Mouse (Mus musculus) left cerebral cortex, postnatal 36 days (tissue): Measurements from ENCODE around the gene Mmaa. TPM values are rescaled to one million over a fixed set of nuclear protein-coding genes. Genes with fewer than 3 reads are reported as not detected.

Source experiments
- DNase-seq, 2 experiments: peaks; one replicate each; pipeline ENCODE4 v3.0.0; 2021 to 2022; ENCODE audit warnings: low spot score in 2 of 2, mixed read lengths in 1 of 2
- intact Hi-C: fragments of 180-260 bp; cut with DNase I; formaldehyde crosslinking; loops from one replicate; pipeline ENCODE4 v1.15.1; 2025
- total RNA-seq, 2 experiments: library from RNA; stranded (reverse); gene quantifications; 2 replicates each; pipeline ENCODE4 v1.2.3; 2021

Gene Mmaa
- total RNA-seq, 2 experiments from 2014 or later, result 21.5 to 31.9 TPM

- DNase-seq, result no peak
- intact Hi-C loops, result loop anchor here (5.0 kb wide), 2 partner anchors 265 to 470 kb away; partner anchors contain the start of genes Lsm6 and Zfp827
Measured at GRCm38 (mm10) chr8:79292712-79293264, 1.9 kb downstream of the Mmaa start.

- no peak for DNase-seq
Measured at GRCm38 (mm10) chr8:79289592-79289991, 5.1 kb downstream of the Mmaa start.

GRCm38 (mm10) chr8:79288681-79289080, 6.1 kb downstream of the Mmaa start:
- intact Hi-C loops, result no loop called here
- DNase-seq, result no peak

More at GRCm38 (mm10) chr8:79289592-79289991, 5.1 kb downstream of the Mmaa start:
- intact Hi-C loops, result no loop called here

GRCm38 (mm10) chr8:79288250-79288649, 6.5 kb downstream of the Mmaa start:
- DNase-seq, result no peak
- intact Hi-C loops, result no loop called here

GRCm38 (mm10) chr8:79286424-79286823, 8.3 kb downstream of the Mmaa start:
- DNase-seq, result no peak

GRCm38 (mm10) chr8:79284626-79285025, 10.1 kb downstream of the Mmaa start:
- no peak for DNase-seq
- intact Hi-C loops, result no loop called here

More at GRCm38 (mm10) chr8:79286424-79286823, 8.3 kb downstream of the Mmaa start:
- intact Hi-C loops, result no loop called here

- DNase-seq, result no peak
- intact Hi-C loops, result no loop called here
Measured at GRCm38 (mm10) chr8:79281376-79281890, 13.3 kb downstream of the Mmaa start.

- intact Hi-C loops, result no loop called here
- no peak for DNase-seq
Measured at GRCm38 (mm10) chr8:79277264-79277870, 17.4 kb downstream of the Mmaa start.

GRCm38 (mm10) chr8:79274940-79275339, 19.8 kb downstream of the Mmaa start:
- DNase-seq, result no peak
- intact Hi-C loops, result no loop called here

GRCm38 (mm10) chr8:79273776-79274175, 21.0 kb downstream of the Mmaa start:
- intact Hi-C loops, result no loop called here
- no peak for DNase-seq

GRCm38 (mm10) chr8:79272676-79273075, 22.1 kb downstream of the Mmaa start:
- intact Hi-C loops, result no loop called here
- no peak for DNase-seq

GRCm38 (mm10) chr8:79268921-79269320, 25.8 kb downstream of the Mmaa start:
- DNase-seq, result no peak
- intact Hi-C loops, result no loop called here

GRCm38 (mm10) chr8:79261920-79262319, 32.8 kb downstream of the Mmaa start:
- intact Hi-C loops, result no loop called here
- DNase-seq, result no peak

GRCm38 (mm10) chr8:79256076-79256705, 38.5 kb downstream of the Mmaa start:
- intact Hi-C loops, result no loop called here

GRCm38 (mm10) chr8:79253742-79254141, 41.0 kb downstream of the Mmaa start:
- DNase-seq, result no peak
- intact Hi-C loops, result no loop called here

More at GRCm38 (mm10) chr8:79256076-79256705, 38.5 kb downstream of the Mmaa start:
- DNase-seq, result no peak

- DNase-seq, result no peak
- intact Hi-C loops, result no loop called here
Measured at GRCm38 (mm10) chr8:79248470-79248869, 46.3 kb downstream of the Mmaa start, which contains the start of gene 1700011L22Rik. Gene 1700011L22Rik, minus strand, starts transcription at chr8:79248570.

- intact Hi-C loops, result no loop called here
- no peak for DNase-seq
Measured at GRCm38 (mm10) chr8:79243422-79243821, 51.3 kb downstream of the Mmaa start.

GRCm38 (mm10) chr8:79239996-79240395, 54.7 kb downstream of the Mmaa start:
- intact Hi-C loops, result no loop called here

GRCm38 (mm10) chr8:79239320-79239719, 55.4 kb downstream of the Mmaa start:
- DNase-seq, result no peak
- intact Hi-C loops, result no loop called here

More at GRCm38 (mm10) chr8:79239996-79240395, 54.7 kb downstream of the Mmaa start:
- no peak for DNase-seq

GRCm38 (mm10) chr8:79229266-79229888, 65.4 kb downstream of the Mmaa start:
- DNase-seq, result no peak
- intact Hi-C loops, result no loop called here
